Mouse (Mus musculus): ENCODE measurements around the gene AC161166.1. TPM values are rescaled to one million over a fixed set of nuclear protein-coding genes. Genes with fewer than 3 reads are reported as not detected.

Gene AC161166.1
- total and polyA plus RNA-seq, 3 experiments, result 0.08 TPM; not detected in 2

GRCm38 (mm10) chr7:24479685-24480084 lies 32.6 kb downstream of the AC161166.1 start (continued):
- no peak for TF ChIP-seq USF1 (IDR thresholded peaks at IDR 0.05; ENCODE audit: low read depth, low read length)

GRCm38 (mm10) chr7:24478911-24479310 lies 33.3 kb downstream of the AC161166.1 start:
- in situ Hi-C loops (cut with MboI; ENCODE audit: low pct_ligation_motif_present, low pct_unique_long_range_greater_than_20kb, low sequenced_read_pairs) (loop anchor here (10.0 kb wide), 1 partner anchor 176 kb away; no protein-coding TSS in a partner anchor), dilution Hi-C loops (cut with MboI; ENCODE audit: extremely low pct_ligation_motif_present, extremely low pct_unique_long_range_greater_than_20kb, low sequenced_read_pairs) (no loop called here)
- H3K9me3 ChIP-seq (replicated peaks; ENCODE audit: low read length), result peaks cover 19% of the 10 kb centered on the region
- no peak overlapping the region for H3K4me3 ChIP-seq (replicated peaks in 1 of 3; ENCODE audit: low read depth in 2 of 3, low read length in 2 of 3, poor library complexity in 1 of 3)
- DNase-seq (ENCODE audit: extremely low read depth), result no peak
- H3K4me2 ChIP-seq (ENCODE audit: insufficient read depth, low read depth, poor library complexity, severe bottlenecking), result no peak overlapping the region
- no peaks in the 10 kb centered on the region for H3K36me3 ChIP-seq (replicated peaks in 1 of 2; ENCODE audit: control insufficient read depth in 1 of 2, insufficient read depth in 1 of 2, low read length in 1 of 2)
- H3K79me2 ChIP-seq (replicated peaks; ENCODE audit: control insufficient read depth, extremely low read depth, insufficient read depth, poor library complexity, severe bottlenecking), result no peaks in the 10 kb centered on the region
- H3K27me3 ChIP-seq (replicated peaks), result peaks cover 61% of the 10 kb centered on the region
- H3K27ac ChIP-seq (ENCODE audit: insufficient read depth, low read depth), result no peak overlapping the region
- TF ChIP-seq MXI1 (IDR thresholded peaks at IDR 0.05; ENCODE audit: low read depth, low read length) (no peak), EP300 (IDR thresholded peaks at IDR 0.05; ENCODE audit: low read length) (no peak), SIN3A (IDR thresholded peaks at IDR 0.05; ENCODE audit: low read length) (no peak), MYC (IDR thresholded peaks at IDR 0.05; ENCODE audit: low read depth, low read length) (no peak), RCOR1 (conservative IDR thresholded peaks at IDR 0.05; ENCODE audit: low read depth, low read length) (no peak), CTCF (conservative IDR thresholded peaks at IDR 0.05 in 1 of 2, IDR thresholded peaks at IDR 0.05 in 1 of 2; ENCODE audit: low read depth in 2 of 2, low read length in 2 of 2) (no peak), TCF12 (IDR thresholded peaks at IDR 0.05; ENCODE audit: low read depth, low read length) (no peak), ZC3H11A (IDR thresholded peaks at IDR 0.05; ENCODE audit: low read depth, low read length) (no peak), CHD1 (IDR thresholded peaks at IDR 0.05; ENCODE audit: low read depth, low read length) (no peak), PAX5 (IDR thresholded peaks at IDR 0.05; ENCODE audit: low read length) (no peak), MAFK (IDR thresholded peaks at IDR 0.05; ENCODE audit: insufficient replicate concordance, low read length) (no peak), POLR2AphosphoS2 (IDR thresholded peaks at IDR 0.05; ENCODE audit: low read depth, low read length) (no peak), USF2 (conservative IDR thresholded peaks at IDR 0.05; ENCODE audit: low read depth, low read length) (no peak), MAZ (IDR thresholded peaks at IDR 0.05; ENCODE audit: low read depth, low read length) (no peak)
- peaks cover 7 to 9% of the 10 kb centered on the region in 2 experiments for H3K4me1 ChIP-seq (ENCODE audit: control insufficient read depth in 1 of 2, insufficient read depth in 2 of 2)
- no peak overlapping the region for H3K9ac ChIP-seq (ENCODE audit: insufficient read depth, low read depth)

- no peaks in the 10 kb centered on the region for H3K79me2 ChIP-seq (replicated peaks; ENCODE audit: control insufficient read depth, extremely low read depth, insufficient read depth, poor library complexity, severe bottlenecking)
- H3K9me3 ChIP-seq (replicated peaks; ENCODE audit: low read length), result peaks cover 26% of the 10 kb centered on the region
- no peak overlapping the region for H3K9ac ChIP-seq (ENCODE audit: insufficient read depth, low read depth)
- peaks cover 48% of the 10 kb centered on the region for H3K27me3 ChIP-seq (replicated peaks)
- no peak overlapping the region for H3K4me3 ChIP-seq (replicated peaks in 1 of 3; ENCODE audit: low read depth in 2 of 3, low read length in 2 of 3, poor library complexity in 1 of 3)
- dilution Hi-C loops (cut with MboI; ENCODE audit: extremely low pct_ligation_motif_present, extremely low pct_unique_long_range_greater_than_20kb, low sequenced_read_pairs) (no loop called here), in situ Hi-C loops (cut with MboI; ENCODE audit: low pct_ligation_motif_present, low pct_unique_long_range_greater_than_20kb, low sequenced_read_pairs) (loop anchor here (10.0 kb wide), 1 partner anchor 178 kb away; no protein-coding TSS in a partner anchor)
- no peak for DNase-seq (ENCODE audit: extremely low read depth)
- H3K4me1 ChIP-seq (ENCODE audit: control insufficient read depth in 1 of 2, insufficient read depth in 2 of 2), result peaks cover 7 to 9% of the 10 kb centered on the region in 2 experiments
- no peak for TF ChIP-seq MYC (IDR thresholded peaks at IDR 0.05; ENCODE audit: low read depth, low read length)
- TF ChIP-seq ETS1 (conservative IDR thresholded peaks at IDR 0.05; ENCODE audit: low read depth, low read length), result no peak
- TF ChIP-seq IRF4 (IDR thresholded peaks at IDR 0.05; ENCODE audit: low read depth, low read length), result no peak
- TF ChIP-seq POLR2A (IDR thresholded peaks at IDR 0.05; ENCODE audit: low read depth, low read length), result no peak
- no peak for TF ChIP-seq POLR2AphosphoS2 (IDR thresholded peaks at IDR 0.05; ENCODE audit: low read depth, low read length)
- TF ChIP-seq MEF2A (IDR thresholded peaks at IDR 0.05; ENCODE audit: borderline replicate concordance, low read depth, low read length), result no peak
- no peak for TF ChIP-seq ZC3H11A (IDR thresholded peaks at IDR 0.05; ENCODE audit: low read depth, low read length)
- no peak for TF ChIP-seq TCF12 (IDR thresholded peaks at IDR 0.05; ENCODE audit: low read depth, low read length)
- TF ChIP-seq ELF1 (IDR thresholded peaks at IDR 0.05; ENCODE audit: low read depth, low read length), result no peak
- TF ChIP-seq EP300 (IDR thresholded peaks at IDR 0.05; ENCODE audit: low read length), result no peak
- TF ChIP-seq RCOR1 (conservative IDR thresholded peaks at IDR 0.05; ENCODE audit: low read depth, low read length), result no peak
- H3K27ac ChIP-seq (ENCODE audit: insufficient read depth, low read depth), result no peak overlapping the region
- H3K36me3 ChIP-seq (replicated peaks in 1 of 2; ENCODE audit: control insufficient read depth in 1 of 2, insufficient read depth in 1 of 2, low read length in 1 of 2), result no peaks in the 10 kb centered on the region
- no peak overlapping the region for H3K4me2 ChIP-seq (ENCODE audit: insufficient read depth, low read depth, poor library complexity, severe bottlenecking)
Observed at GRCm38 (mm10) chr7:24476856-24477255, 35.4 kb downstream of the AC161166.1 start.
